Mouse (Mus musculus) limb, embryonic 13.5 days (tissue): ENCODE data around the gene Rasl11a. TPM values are rescaled to one million over a fixed set of nuclear protein-coding genes. Genes with fewer than 3 reads are reported as not detected.

Experiments
- ATAC-seq: fragments of 200-750 bp; cut with Nextera tagmentation; 2 replicates; pipeline ENCODE4 v1.8.0; 2017; ENCODE audit warnings: low read depth, moderate number of reproducible peaks, moderate TSS enrichment; ENCODE audit not compliant: low FRiP score
- H3K27ac ChIP-seq: fragments of 300-500 bp; sonication (generic); 2 replicates; pipeline ENCODE4 v1.5.1; 2015; ENCODE audit warnings: inconsistent platforms, mild to moderate bottlenecking, moderate library complexity
- H3K27me3 ChIP-seq: fragments of 300-500 bp; sonication (generic); 2 replicates; pipeline ENCODE4 v1.6.1; 2015; ENCODE audit warnings: mild to moderate bottlenecking, inconsistent platforms
- H3K36me3 ChIP-seq: fragments of 300-500 bp; sonication (generic); 2 replicates; pipeline ENCODE4 v1.6.1; 2015; ENCODE audit warnings: inconsistent platforms, mild to moderate bottlenecking, moderate library complexity
- H3K4me1 ChIP-seq: fragments of 300-500 bp; sonication (generic); 2 replicates; pipeline ENCODE4 v1.6.1; 2015; ENCODE audit warnings: inconsistent platforms
- H3K4me2 ChIP-seq: fragments of 300-500 bp; sonication (generic); replicated peaks from 2 replicates; pipeline ENCODE4 v1.6.1; 2015; ENCODE audit warnings: inconsistent platforms, mild to moderate bottlenecking, moderate library complexity
- H3K4me3 ChIP-seq: fragments of 300-500 bp; sonication (generic); 2 replicates; pipeline ENCODE4 v1.5.1; 2015; ENCODE audit warnings: moderate library complexity, mild to moderate bottlenecking, inconsistent platforms
- H3K9ac ChIP-seq: fragments of 300-500 bp; sonication (generic); 2 replicates; pipeline ENCODE4 v1.6.1; 2015; ENCODE audit warnings: mild to moderate bottlenecking, inconsistent platforms
- H3K9me3 ChIP-seq: fragments of 300-500 bp; sonication (generic); 2 replicates; pipeline ENCODE4 v1.6.1; 2016; ENCODE audit warnings: inconsistent platforms
- WGBS: fragments of 180-500 bp; shearing (Covaris S2); methylation state at CpG from one replicate; pipeline ENCODE4 v1.1.7; 2015; 5-methylcytosine and 5-hydroxymethylcytosine counted together
- polyA plus RNA-seq: library from polyadenylated mRNA; unstranded; fragments of >200 nt; fragmentation: Nextera tagmentation; extraction: Ambion mirVana; gene quantifications from 2 replicates; pipeline ENCODE4 v1.2.1, GENCODE M21; 2015

Gene Rasl11a
- polyA plus RNA-seq, 1 experiment from 2014 or later = 18.1 TPM

DNA sequence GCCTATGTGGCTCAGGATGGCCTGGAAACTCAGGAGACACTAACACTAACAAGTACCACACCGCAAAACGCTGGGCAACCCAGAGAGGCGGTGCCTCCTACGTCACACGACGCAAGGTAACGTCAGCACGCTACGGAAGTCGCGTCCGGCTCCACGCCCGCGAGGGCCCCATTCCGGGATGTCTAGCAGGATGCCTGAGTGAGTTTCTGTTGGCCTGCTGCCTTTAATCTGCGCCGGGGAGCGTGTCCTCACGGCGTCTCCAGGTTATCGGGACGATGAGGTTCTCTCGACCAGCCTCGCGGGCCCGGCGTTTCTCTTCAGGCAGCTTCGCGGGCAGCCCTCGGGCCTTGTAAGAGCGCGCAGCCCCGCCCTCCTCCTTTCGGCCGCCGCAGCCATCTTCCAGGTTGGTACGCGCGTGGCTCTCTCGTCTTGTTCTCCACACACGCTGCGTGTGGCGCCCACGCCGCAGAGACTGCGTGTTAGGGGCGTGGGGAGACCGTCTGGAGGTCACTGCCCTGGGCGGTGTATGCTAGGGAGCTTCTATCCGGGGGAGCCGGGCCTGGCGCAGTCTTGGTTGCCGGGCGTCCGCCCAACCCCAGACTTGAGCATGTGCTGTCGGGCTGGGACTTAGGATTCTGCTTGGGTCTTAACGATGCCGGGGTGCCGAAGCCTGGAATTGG lies 12.0 kb upstream of the Rasl11a start, which contains the start of gene Rpl21:
TSS of gene Rpl21 (plus strand) at position 122 of the 680 bp plus-strand sequence.
- H3K9me3 ChIP-seq = no peaks in the 10 kb centered on the region
- H3K36me3 ChIP-seq = peaks cover 39% of the 10 kb centered on the region
- under 1% methylated on average over 56 of the region's 60 CpGs for WGBS
- H3K4me2 ChIP-seq = peak within 1 kb of the TSS; percentile 85
- peak; percentile 98 for ATAC-seq
- no peaks in the 10 kb centered on the region for H3K27me3 ChIP-seq
- H3K4me1 ChIP-seq = peaks cover 20% of the 10 kb centered on the region
- H3K9ac ChIP-seq = peak within 1 kb of the TSS; percentile 95
- peak within 1 kb of the TSS; percentile 75 for H3K27ac ChIP-seq
- peak within 1 kb of the TSS; percentile 73 for H3K4me3 ChIP-seq

DNA sequence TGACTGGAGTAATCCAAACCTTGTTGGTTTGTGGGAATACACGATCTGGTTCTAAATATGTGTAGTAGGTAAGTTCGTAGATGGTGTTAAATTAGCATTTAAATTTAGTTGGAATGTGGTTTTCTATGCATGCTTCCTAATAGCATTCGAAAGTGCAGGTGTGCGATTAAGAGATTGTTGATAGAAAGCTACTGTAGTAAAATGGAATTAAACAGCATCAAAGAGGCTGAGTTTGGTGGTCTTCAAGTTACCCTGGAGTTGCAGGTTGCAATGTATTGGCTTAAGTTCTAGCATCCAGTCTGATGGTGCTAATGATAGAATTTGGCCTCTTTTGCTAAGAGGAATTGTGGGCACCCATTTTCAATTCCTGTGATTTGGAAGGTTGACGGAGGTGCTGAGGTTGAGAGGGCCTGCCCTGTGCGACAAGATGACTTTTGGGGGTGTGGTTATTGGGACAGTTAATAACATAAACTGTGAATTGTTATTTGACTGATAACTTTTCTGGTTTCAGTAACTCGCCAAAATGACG lies 11.1 kb upstream of the Rasl11a start:
- Histone ChIP-seq H3K36me3 (peaks cover 47% of the 10 kb centered on the region), H3K27ac (peak overlapping the region; percentile 75; the same call in 1 of the 2 replicates)
- 23% methylated on average over 8 of the region's 8 CpGs for WGBS

DNA sequence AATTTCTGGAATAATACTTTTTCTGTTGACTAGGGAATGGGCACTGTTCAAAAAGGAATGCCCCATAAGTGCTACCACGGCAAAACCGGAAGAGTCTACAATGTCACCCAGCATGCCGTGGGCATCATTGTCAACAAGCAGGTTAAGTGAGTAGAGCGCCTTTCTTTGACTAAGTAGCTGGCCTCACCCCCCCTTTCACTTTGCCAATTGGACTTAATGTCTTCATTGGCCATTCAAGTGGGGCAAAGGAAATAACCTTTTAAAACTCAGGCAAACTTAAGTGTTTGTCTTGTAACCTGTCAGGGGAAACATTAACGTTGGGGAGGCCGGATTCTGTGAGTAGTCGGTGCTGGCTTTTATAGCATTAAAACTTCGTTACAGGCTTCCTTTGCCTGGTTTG lies 9.9 kb upstream of the Rasl11a start:
- Histone ChIP-seq H3K27me3 (no peaks in the 10 kb centered on the region), H3K36me3 (peaks cover 54% of the 10 kb centered on the region), H3K27ac (no peak overlapping the region), H3K9me3 (no peaks in the 10 kb centered on the region), H3K9ac (peak overlapping the region; percentile 95), H3K4me2 (no peak overlapping the region; the same call in 1 of the 2 replicates), H3K4me3 (no peak overlapping the region; the same call in 1 of the 2 replicates), H3K4me1 (peaks cover 20% of the 10 kb centered on the region)
- ATAC-seq = no peak
- WGBS = 81% methylated on average over 8 of the region's 8 CpGs

More for the DNA sequence above, 11.1 kb upstream of the Rasl11a start:
- no peak for ATAC-seq
- Histone ChIP-seq H3K9ac (peak overlapping the region; percentile 95), H3K4me3 (peak overlapping the region; percentile 73), H3K27me3 (no peaks in the 10 kb centered on the region), H3K4me2 (peak overlapping the region; percentile 85), H3K9me3 (no peaks in the 10 kb centered on the region), H3K4me1 (peaks cover 20% of the 10 kb centered on the region)

DNA sequence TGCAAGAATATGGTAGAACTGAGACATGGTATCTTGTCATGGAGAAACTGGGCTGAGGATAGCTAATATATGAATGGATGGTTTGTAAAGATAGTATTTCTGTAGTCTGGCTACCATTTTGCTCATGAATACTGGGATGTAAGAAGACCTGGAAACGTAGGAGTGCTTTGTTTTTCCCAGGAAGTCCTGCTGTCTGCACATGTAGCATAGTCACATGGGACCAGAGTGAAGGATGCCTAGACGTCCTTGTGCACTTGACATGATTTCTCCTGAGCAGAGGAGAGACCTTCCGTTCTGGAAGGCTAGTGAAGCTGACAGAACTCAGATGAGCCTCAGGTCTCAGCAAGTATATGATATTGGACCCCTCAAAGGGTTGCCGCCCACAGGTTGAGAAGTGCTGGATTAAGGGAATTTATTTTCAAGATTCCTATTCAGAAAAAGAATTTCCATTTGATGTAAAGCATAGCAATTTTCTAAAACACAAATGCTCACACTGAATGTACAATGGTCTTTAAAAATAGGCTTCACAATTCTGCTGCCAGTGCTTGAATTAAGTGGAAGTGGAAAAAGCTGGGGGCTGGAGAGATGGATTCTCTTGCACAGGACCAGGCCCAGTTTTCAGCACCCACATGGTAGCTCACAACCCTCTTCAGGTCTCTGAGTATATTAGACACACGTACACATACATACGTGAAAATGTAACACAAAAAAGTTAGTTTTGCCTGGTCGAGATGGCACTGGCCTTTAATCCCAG lies 6.7 kb upstream of the Rasl11a start:
- Histone ChIP-seq H3K4me3 (no peak overlapping the region), H3K27me3 (no peaks in the 10 kb centered on the region), H3K27ac (no peak overlapping the region), H3K9me3 (no peaks in the 10 kb centered on the region), H3K4me1 (peaks cover 17% of the 10 kb centered on the region), H3K36me3 (peaks cover 54% of the 10 kb centered on the region), H3K9ac (no peak overlapping the region), H3K4me2 (no peak overlapping the region)
- 73% methylated on average over 7 of the region's 7 CpGs for WGBS
- ATAC-seq = no peak

DNA sequence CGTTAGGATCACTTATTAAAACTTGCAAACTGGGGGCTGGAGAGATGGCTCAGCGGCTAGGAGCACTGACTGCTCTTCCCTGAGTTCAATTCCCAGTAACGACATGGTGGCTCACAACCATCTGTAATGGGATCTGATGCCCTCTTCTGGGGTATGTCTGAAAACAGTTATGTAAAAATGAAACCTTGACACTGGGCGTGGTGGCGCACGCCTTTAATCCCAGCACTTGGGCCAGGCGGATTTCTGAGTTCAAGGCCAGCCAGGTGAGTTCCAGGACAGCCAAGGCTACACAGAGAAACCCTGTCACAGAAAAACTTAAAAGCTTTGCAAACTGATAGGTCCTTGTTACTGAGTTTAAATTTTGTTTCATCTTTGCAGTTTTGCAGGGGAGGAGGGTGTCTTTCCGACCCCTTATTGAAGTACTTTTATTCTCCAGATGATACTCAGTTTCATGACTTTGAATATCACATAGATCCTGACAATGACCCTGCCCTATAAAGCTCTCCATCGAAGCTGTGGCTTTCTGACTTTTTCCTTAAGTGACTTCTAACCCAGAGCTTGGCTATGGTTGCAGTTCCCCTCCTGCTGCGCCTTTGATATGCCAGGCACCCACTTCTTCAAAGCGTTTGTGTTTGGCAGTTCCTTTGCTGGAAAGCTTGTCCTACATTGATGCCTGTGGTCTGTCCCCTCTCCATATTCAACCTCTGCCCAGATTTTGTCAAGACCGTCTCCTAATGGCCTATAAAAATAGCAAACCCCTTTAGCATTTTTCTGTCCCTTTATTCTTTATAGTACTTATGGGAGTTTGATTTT lies 5.8 kb upstream of the Rasl11a start:
- peaks cover 54% of the 10 kb centered on the region for H3K36me3 ChIP-seq
- no peaks in the 10 kb centered on the region for H3K27me3 ChIP-seq
- peaks cover 13% of the 10 kb centered on the region for H3K4me1 ChIP-seq
- H3K4me2 ChIP-seq = no peak overlapping the region
- WGBS = 35% methylated on average over 12 of the region's 12 CpGs
- H3K27ac ChIP-seq = no peak overlapping the region
- H3K4me3 ChIP-seq = no peak overlapping the region
- H3K9me3 ChIP-seq = no peaks in the 10 kb centered on the region
- H3K9ac ChIP-seq = no peak overlapping the region
- ATAC-seq = no peak

DNA sequence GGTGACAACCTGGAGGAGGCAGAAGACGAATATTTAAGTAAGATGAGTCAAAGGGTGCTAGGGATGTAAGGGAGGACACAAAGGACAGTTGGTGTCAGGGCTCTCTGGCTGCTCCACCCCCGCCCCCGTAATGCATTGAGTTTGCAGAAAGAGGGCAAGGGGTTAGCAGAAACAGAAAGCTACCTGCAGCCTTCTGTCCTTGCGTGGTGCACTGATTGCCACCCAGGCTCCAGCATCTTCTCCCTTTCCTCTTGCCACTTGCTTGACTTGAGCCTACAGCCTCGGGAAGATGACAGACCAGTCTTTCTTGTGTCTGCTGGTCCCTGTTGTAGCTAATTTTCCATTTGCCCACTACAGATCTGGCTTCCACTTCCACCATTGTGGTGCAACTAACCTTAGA lies 5.1 kb upstream of the Rasl11a start:
- ATAC-seq = no peak
- 45% methylated on average over 5 of the region's 5 CpGs for WGBS
- no peaks in the 10 kb centered on the region for H3K9me3 ChIP-seq
- H3K4me1 ChIP-seq = peaks cover 6% of the 10 kb centered on the region; the same call in 1 of the 2 replicates
- H3K27ac ChIP-seq = no peak overlapping the region
- H3K4me2 ChIP-seq = no peak overlapping the region
- no peak overlapping the region for H3K4me3 ChIP-seq
- no peak overlapping the region for H3K9ac ChIP-seq
- H3K36me3 ChIP-seq = peaks cover 46% of the 10 kb centered on the region
- H3K27me3 ChIP-seq = no peaks in the 10 kb centered on the region

DNA sequence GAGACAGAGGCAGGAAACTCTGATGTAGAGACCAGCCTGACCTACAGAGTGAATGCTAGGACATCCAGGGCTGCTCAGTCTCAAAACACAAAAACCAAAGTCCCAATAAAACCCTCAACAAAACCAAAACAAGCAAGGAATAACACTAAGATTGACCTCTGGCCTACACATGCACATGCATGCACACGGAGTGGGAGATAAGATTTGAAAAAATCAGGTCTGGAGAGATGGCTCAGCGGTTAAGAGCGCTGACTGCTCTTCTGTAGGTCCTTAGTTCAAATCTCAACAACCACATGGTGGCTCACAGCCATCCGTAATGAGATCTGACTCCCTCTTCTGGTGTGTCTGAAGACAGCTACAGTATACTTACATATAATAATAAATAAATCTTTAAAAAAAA lies 4.4 kb upstream of the Rasl11a start:
- 90% methylated on average over 4 of the region's 4 CpGs for WGBS
- no peak overlapping the region for H3K4me2 ChIP-seq
- H3K4me3 ChIP-seq = no peak overlapping the region
- H3K27ac ChIP-seq = no peak overlapping the region
- ATAC-seq = no peak
- peaks cover 40% of the 10 kb centered on the region for H3K36me3 ChIP-seq
- no peaks in the 10 kb centered on the region for H3K9me3 ChIP-seq
- no peaks in the 10 kb centered on the region for H3K27me3 ChIP-seq
- no peaks in the 10 kb centered on the region for H3K4me1 ChIP-seq
- no peak overlapping the region for H3K9ac ChIP-seq

DNA sequence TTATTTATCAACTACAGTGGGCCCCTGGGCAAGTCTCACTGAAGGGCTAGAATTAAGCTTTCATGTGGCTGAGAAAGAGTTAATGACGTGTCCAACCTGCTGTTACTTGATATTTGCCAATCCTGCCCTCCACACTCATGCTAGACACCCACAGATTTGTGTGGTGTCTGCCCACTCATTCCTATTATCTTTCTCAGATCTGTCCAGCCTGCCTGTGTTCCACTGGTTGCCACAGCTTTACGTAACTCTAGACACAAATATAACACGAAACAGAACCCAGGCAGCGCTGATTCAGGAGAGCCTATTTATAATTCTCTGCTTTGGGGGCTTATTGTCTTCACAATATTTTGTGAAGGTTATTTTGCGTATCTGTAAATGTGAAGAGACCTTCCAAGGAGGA lies 3.6 kb upstream of the Rasl11a start:
- ATAC-seq = no peak
- Histone ChIP-seq H3K27me3 (no peaks in the 10 kb centered on the region), H3K4me2 (no peak overlapping the region), H3K27ac (no peak overlapping the region), H3K9me3 (no peaks in the 10 kb centered on the region), H3K4me3 (no peak overlapping the region), H3K9ac (no peak overlapping the region), H3K36me3 (peaks cover 31% of the 10 kb centered on the region), H3K4me1 (peaks cover 8% of the 10 kb centered on the region)
- 83% methylated on average over 5 of the region's 5 CpGs for WGBS

DNA sequence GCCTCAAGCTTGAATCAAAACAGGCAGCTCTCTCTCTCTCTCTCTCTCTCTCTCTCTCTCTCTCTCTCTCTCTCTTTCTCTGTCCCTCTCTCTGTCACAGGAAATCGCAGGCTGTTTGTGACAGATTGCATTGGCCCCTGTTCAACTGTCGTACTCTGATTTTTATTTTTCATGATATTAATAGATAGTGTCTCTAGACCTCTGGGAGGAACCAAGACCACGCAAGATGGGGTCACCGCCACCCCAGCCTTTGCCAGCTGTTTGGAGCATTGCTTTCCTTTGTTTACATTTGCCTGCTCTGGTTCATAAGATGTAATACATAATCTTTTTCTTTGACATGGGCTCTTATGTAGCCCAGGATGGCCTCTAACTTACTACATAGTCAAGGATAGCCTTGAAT lies 2.9 kb upstream of the Rasl11a start:
- no peak overlapping the region for H3K27ac ChIP-seq
- WGBS = 91% methylated on average over 4 of the region's 4 CpGs
- no peak for ATAC-seq

DNA sequence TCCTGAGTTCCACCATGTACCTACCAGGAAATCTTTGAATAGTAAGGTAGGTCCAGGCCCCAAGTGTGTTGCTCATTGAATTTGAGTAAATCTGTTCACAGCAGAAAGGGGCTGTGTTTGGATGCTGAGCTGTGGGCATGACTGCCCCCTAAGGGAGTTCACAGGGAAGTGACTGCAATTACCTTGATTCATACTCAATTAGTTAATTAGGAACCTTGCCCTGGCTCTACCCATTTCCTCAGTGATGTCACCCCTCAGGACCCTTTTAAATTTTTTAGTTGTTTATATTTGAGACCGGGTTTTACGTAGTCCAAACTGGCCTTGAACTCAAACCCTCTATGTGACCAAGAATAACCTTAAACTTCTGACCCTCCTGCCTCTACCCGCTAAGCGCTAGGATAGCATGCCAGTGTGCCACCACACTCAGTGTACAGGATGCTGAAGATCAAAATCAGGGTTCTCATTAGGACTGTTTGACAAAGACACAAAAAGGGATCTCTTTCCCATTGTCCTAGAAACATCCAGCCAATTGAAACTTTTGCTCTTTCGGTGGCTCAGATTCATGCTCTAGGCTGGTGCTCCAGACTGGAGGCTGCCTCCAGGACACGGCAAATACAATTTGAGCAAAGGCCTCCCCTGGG lies 450 bp upstream of the Rasl11a start:
- peak overlapping the region; percentile 94 for H3K4me2 ChIP-seq
- no peaks in the 10 kb centered on the region for H3K27me3 ChIP-seq
- H3K36me3 ChIP-seq = no peaks in the 10 kb centered on the region
- H3K4me1 ChIP-seq = peaks cover 18% of the 10 kb centered on the region
- no peaks in the 10 kb centered on the region for H3K9me3 ChIP-seq
- peak overlapping the region; percentile 78 for H3K9ac ChIP-seq
- peak overlapping the region; percentile 48 for H3K27ac ChIP-seq
- peak; percentile 12; the same call in 1 of the 2 replicates for ATAC-seq
- WGBS = 11% methylated on average over 6 of the region's 6 CpGs
- H3K4me3 ChIP-seq = peak overlapping the region; percentile 69

More for the DNA sequence above, 2.9 kb upstream of the Rasl11a start:
- H3K4me3 ChIP-seq = no peak overlapping the region
- peaks cover 14% of the 10 kb centered on the region for H3K4me1 ChIP-seq
- H3K36me3 ChIP-seq = peaks cover 24% of the 10 kb centered on the region
- no peaks in the 10 kb centered on the region for H3K9me3 ChIP-seq
- no peak overlapping the region for H3K4me2 ChIP-seq
- no peak overlapping the region for H3K9ac ChIP-seq
- H3K27me3 ChIP-seq = no peaks in the 10 kb centered on the region

DNA sequence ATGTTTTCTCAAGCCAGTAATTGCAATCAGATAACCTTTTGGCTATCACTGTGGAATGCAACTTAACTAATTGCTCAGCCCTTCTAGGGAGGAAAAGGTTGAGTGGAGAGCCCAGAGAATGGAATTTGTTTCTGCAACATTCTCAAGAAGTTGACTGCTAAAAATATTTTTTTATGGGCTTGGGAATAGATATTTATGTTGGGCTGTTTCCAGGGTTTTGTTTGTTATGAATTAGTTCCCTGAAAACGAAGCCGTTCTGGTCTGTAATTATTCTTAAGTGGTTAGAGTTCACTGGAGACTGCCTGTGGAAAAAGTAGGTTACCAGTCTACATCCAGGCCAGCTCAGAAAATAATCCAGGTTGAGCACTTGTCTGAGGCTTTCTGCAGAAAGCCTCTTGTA lies 1.6 kb downstream of the Rasl11a start:
- Histone ChIP-seq H3K27me3 (no peaks in the 10 kb centered on the region), H3K9ac (no peak overlapping the region), H3K4me1 (peaks cover 18% of the 10 kb centered on the region), H3K36me3 (no peaks in the 10 kb centered on the region), H3K4me3 (peak overlapping the region; percentile 69), H3K27ac (0 out of 2 replicates have a peak overlapping the region, but pooled peaks have one; percentile 22), H3K9me3 (no peaks in the 10 kb centered on the region), H3K4me2 (peak overlapping the region; percentile 94)
- ATAC-seq = no peak
- 42% methylated on average over 2 of the region's 2 CpGs for WGBS
